Comparison of ENCODE assay signal across 11 mouse cellular contexts in genomic region chr15:86061221-86061620, GRCm38 (mm10). TPM values are rescaled to one million over a fixed set of nuclear protein-coding genes. Genes with fewer than 3 reads are reported as not detected.
DNase-seq lines count a peak whose midpoint lies in the region; ATAC-seq and TF ChIP-seq lines count a peak whose summit lies in the region.
"Had no signal": no experiment of that assay in that cellular context is flagged by ENCODE, and none has a peak within 500 bp of the region (broad histone marks: within the 10 kb centered on the region; RNA-seq: fewer than 3 reads in every experiment).

No protein-coding gene starts in this region.

- H3K4me3 ChIP-seq in heart, postnatal 0 days (ENCODE audit: low read depth, low read length): no peak overlapping the region
- H3K4me3 ChIP-seq in embryonic facial prominence, embryonic 15.5 days (replicated peaks): no peak overlapping the region
- H3K4me3 ChIP-seq in hindbrain, embryonic 15.5 days: peak overlapping the region; percentile 93
- H3K4me3 ChIP-seq in midbrain, postnatal 0 days (ENCODE audit: low read depth, low read length): peak overlapping the region; percentile 85; the same call in 1 of the 2 replicates

- DNase-seq in heart, postnatal 0 days (ENCODE audit: low spot score): no peak
- no peak for DNase-seq in heart, adult 8-10 months (ENCODE audit: low spot score)
- no peak for DNase-seq in midbrain, postnatal 0 days (ENCODE audit: low spot score)
- no peak for DNase-seq in spleen, postnatal 14 days (ENCODE audit: low spot score in 2 of 2)
- no peak for DNase-seq in embryo, embryonic 11 days
- DNase-seq: cerebellum, adult 18-20 months; right cerebral cortex, postnatal 25 days; thymus, postnatal 25 days had no signal

- peak overlapping the region; percentile 94; the same call in 1 of the 2 replicates for H3K4me2 ChIP-seq in heart, postnatal 0 days (ENCODE audit: low read depth, low read length)
- H3K4me2 ChIP-seq in embryonic facial prominence, embryonic 15.5 days (replicated peaks): peak overlapping the region; percentile 17; the same call in 1 of the 2 replicates
- peak overlapping the region; percentile 83 for H3K4me2 ChIP-seq in hindbrain, embryonic 15.5 days
- peak overlapping the region; percentile 89 for H3K4me2 ChIP-seq in midbrain, postnatal 0 days (ENCODE audit: low read depth, low read length, poor library complexity, severe bottlenecking)

- no peaks in the 10 kb centered on the region for H3K27me3 ChIP-seq in heart, postnatal 0 days (ENCODE audit: control insufficient read depth, insufficient read depth, low read length)
- H3K27me3 ChIP-seq in embryonic facial prominence, embryonic 15.5 days: no peaks in the 10 kb centered on the region
- no peaks in the 10 kb centered on the region for H3K27me3 ChIP-seq in hindbrain, embryonic 15.5 days
- H3K27me3 ChIP-seq in midbrain, postnatal 0 days (ENCODE audit: insufficient read depth, low read length): no peaks in the 10 kb centered on the region

- 89% methylated on average over 7 of the region's 7 CpGs for WGBS in heart, postnatal 0 days
- WGBS in embryonic facial prominence, embryonic 15.5 days: 84% methylated on average over 7 of the region's 7 CpGs
- 88% methylated on average over 7 of the region's 7 CpGs for WGBS in hindbrain, embryonic 15.5 days
- 91% methylated on average over 7 of the region's 7 CpGs for WGBS in midbrain, postnatal 0 days

- no peak for TF ChIP-seq CTCF in heart, postnatal 0 days (IDR thresholded peaks at IDR 0.05; ENCODE audit: low read depth)
- no peak for TF ChIP-seq CTCF in midbrain, postnatal 0 days (IDR thresholded peaks at IDR 0.05)

- no peak for ATAC-seq in heart, postnatal 0 days (ENCODE audit: insufficient read depth, low read depth)
- no peak for ATAC-seq in embryonic facial prominence, embryonic 15.5 days (ENCODE audit: insufficient number of reproducible peaks, low FRiP score, low TSS enrichment, low read depth)
- no peak for ATAC-seq in hindbrain, embryonic 15.5 days (ENCODE audit: low FRiP score, low read depth)
- ATAC-seq in midbrain, postnatal 0 days (ENCODE audit: low FRiP score): no peak
- ATAC-seq in activated CD4-positive, CD25-positive, alpha-beta regulatory T cell, adult 4 months: no peak

- no peak overlapping the region for H3K27ac ChIP-seq in heart, postnatal 0 days (ENCODE audit: low read depth)
- H3K27ac ChIP-seq in embryonic facial prominence, embryonic 15.5 days (replicated peaks): no peak overlapping the region
- H3K27ac ChIP-seq in hindbrain, embryonic 15.5 days (replicated peaks): no peak overlapping the region
- no peak overlapping the region for H3K27ac ChIP-seq in midbrain, postnatal 0 days (ENCODE audit: low read depth, low read length)

- H3K36me3 ChIP-seq in heart, postnatal 0 days (replicated peaks; ENCODE audit: control insufficient read depth, insufficient read depth, low read length): no peaks in the 10 kb centered on the region
- no peaks in the 10 kb centered on the region for H3K36me3 ChIP-seq in embryonic facial prominence, embryonic 15.5 days
- H3K36me3 ChIP-seq in hindbrain, embryonic 15.5 days: no peaks in the 10 kb centered on the region
- no peaks in the 10 kb centered on the region for H3K36me3 ChIP-seq in midbrain, postnatal 0 days (ENCODE audit: insufficient read depth, low read length)

- no peak overlapping the region for H3K9ac ChIP-seq in heart, postnatal 0 days (replicated peaks; ENCODE audit: low read depth, low read length)
- H3K9ac ChIP-seq in embryonic facial prominence, embryonic 15.5 days: no peak overlapping the region
- 0 out of 2 replicates have a peak overlapping the region, but pooled peaks have one; percentile 9 for H3K9ac ChIP-seq in hindbrain, embryonic 15.5 days
- 0 out of 2 replicates have a peak overlapping the region, but pooled peaks have one; percentile 39 for H3K9ac ChIP-seq in midbrain, postnatal 0 days (replicated peaks; ENCODE audit: low read length, poor library complexity, severe bottlenecking)

- H3K4me1 ChIP-seq in heart, postnatal 0 days (ENCODE audit: control insufficient read depth, insufficient read depth): peaks cover 51% of the 10 kb centered on the region
- H3K4me1 ChIP-seq in embryonic facial prominence, embryonic 15.5 days: peaks cover 43% of the 10 kb centered on the region
- H3K4me1 ChIP-seq in hindbrain, embryonic 15.5 days (replicated peaks): peaks cover 56% of the 10 kb centered on the region
- peaks cover 38% of the 10 kb centered on the region for H3K4me1 ChIP-seq in midbrain, postnatal 0 days (ENCODE audit: insufficient read depth, low read length)

- no peaks in the 10 kb centered on the region for H3K9me3 ChIP-seq in heart, postnatal 0 days (replicated peaks; ENCODE audit: control insufficient read depth, low read length)
- no peaks in the 10 kb centered on the region for H3K9me3 ChIP-seq in embryonic facial prominence, embryonic 15.5 days (replicated peaks)
- H3K9me3 ChIP-seq in hindbrain, embryonic 15.5 days: no peaks in the 10 kb centered on the region
- H3K9me3 ChIP-seq in midbrain, postnatal 0 days (ENCODE audit: low read length): no peaks in the 10 kb centered on the region

- no peak for TF ChIP-seq EP300 in heart, postnatal 0 days (IDR thresholded peaks at IDR 0.05; ENCODE audit: low read depth)

RNA-seq across cellular contexts. Expression of gene Gramd4, which starts 3.7 kb away (rescaled TPM):
- total RNA-seq in heart, postnatal 0 days (2014; rRNA removed; ENCODE audit: low replicate concordance): 31.8 and 35.0 TPM in 2 replicates
- 15.4 and 16.2 TPM in 2 replicates for polyA plus RNA-seq in heart, postnatal 0 days (2015; fragmentation: Nextera tagmentation; extraction: Ambion mirVana)
- 10 to 100 TPM; 26.1 to 31.8 (median 27.3) TPM for total RNA-seq in heart, adult 8-10 months (2022)
- 17.8 and 18.9 TPM in 2 replicates for polyA plus RNA-seq in embryonic facial prominence, embryonic 15.5 days (2015; fragmentation: Nextera tagmentation; extraction: Ambion mirVana)
- 31.6 and 33.4 TPM in 2 replicates for polyA plus RNA-seq in hindbrain, embryonic 15.5 days (2015; fragmentation: Nextera tagmentation; extraction: Ambion mirVana)
- 43.4 and 47.6 TPM in 2 replicates for total RNA-seq in midbrain, postnatal 0 days (2014; rRNA removed)
- 21.5 and 22.5 TPM in 2 replicates for polyA plus RNA-seq in midbrain, postnatal 0 days (2015; fragmentation: Nextera tagmentation; extraction: Ambion mirVana)
- 10 to 100 TPM; 20.5 to 22.7 TPM for polyA plus RNA-seq in activated CD4-positive, CD25-positive, alpha-beta regulatory T cell, adult 4 months (2017; shearing (Covaris generic))

RNA-seq across cellular contexts. Expression of gene Celsr1, which starts 27.6 kb away (rescaled TPM):
- total RNA-seq in heart, postnatal 0 days (2014; rRNA removed; ENCODE audit: low replicate concordance): 17.4 and 18.0 TPM in 2 replicates
- polyA plus RNA-seq in heart, postnatal 0 days (2015; fragmentation: Nextera tagmentation; extraction: Ambion mirVana): 0.80 and 0.97 TPM in 2 replicates
- total RNA-seq in heart, adult 8-10 months (2022): 1 to 10 TPM; 3.2 to 7.3 (median 4.5) TPM
- 4.2 and 5.1 TPM in 2 replicates for polyA plus RNA-seq in embryonic facial prominence, embryonic 15.5 days (2015; fragmentation: Nextera tagmentation; extraction: Ambion mirVana)
- polyA plus RNA-seq in hindbrain, embryonic 15.5 days (2015; fragmentation: Nextera tagmentation; extraction: Ambion mirVana): 1.4 and 1.6 TPM in 2 replicates
- 13.7 and 15.0 TPM in 2 replicates for total RNA-seq in midbrain, postnatal 0 days (2014; rRNA removed)
- 0.60 and 0.79 TPM in 2 replicates for polyA plus RNA-seq in midbrain, postnatal 0 days (2015; fragmentation: Nextera tagmentation; extraction: Ambion mirVana)
- 1 to 10 TPM; 3.9 to 4.9 TPM for polyA plus RNA-seq in activated CD4-positive, CD25-positive, alpha-beta regulatory T cell, adult 4 months (2017; shearing (Covaris generic))

Comparison
In these comparisons a context has a peak if more than half of its experiments do, and no peak if none do; other contexts are left out.
1. H3K4me2 ChIP-seq: peak in every context shown above with its lines; median percentile 94 in heart, postnatal 0 days; 89 in midbrain, postnatal 0 days; 83 in hindbrain, embryonic 15.5 days; 17 in embryonic facial prominence, embryonic 15.5 days.
2. H3K4me3 ChIP-seq: peak in hindbrain, embryonic 15.5 days (single experiment) and midbrain, postnatal 0 days (single experiment); none in heart, postnatal 0 days (single experiment) and embryonic facial prominence, embryonic 15.5 days (single experiment).
3. H3K9ac ChIP-seq: peak in hindbrain, embryonic 15.5 days (single experiment) and midbrain, postnatal 0 days (single experiment); none in heart, postnatal 0 days (single experiment) and embryonic facial prominence, embryonic 15.5 days (single experiment).